Mouse (Mus musculus): Measurements from ENCODE around the gene Atoh8. TPM values are rescaled to one million over a fixed set of nuclear protein-coding genes. Genes with fewer than 3 reads are reported as not detected.

The Atoh8 gene
- polyA plus RNA-seq, 1 experiment = 3.7 TPM

GRCm38 (mm10) chr6:72225686-72226085 is 9.7 kb downstream of the Atoh8 start:
- no peak for TF ChIP-seq CTCF (IDR thresholded peaks at IDR 0.05; ENCODE audit: borderline replicate concordance, extremely low read depth, insufficient read depth, insufficient read length)
- TF ChIP-seq POLR2A (IDR thresholded peaks at IDR 0.05; ENCODE audit: borderline replicate concordance, extremely low read depth, insufficient read depth, insufficient read length, poor library complexity, severe bottlenecking) = no peak
- no peak for DNase-seq (ENCODE audit: low read depth)

GRCm38 (mm10) chr6:72223892-72224291 is 11.5 kb downstream of the Atoh8 start:
- no peak for DNase-seq (ENCODE audit: low read depth)
- no peak for TF ChIP-seq CTCF (IDR thresholded peaks at IDR 0.05; ENCODE audit: borderline replicate concordance, extremely low read depth, insufficient read depth, insufficient read length)
- TF ChIP-seq POLR2A (IDR thresholded peaks at IDR 0.05; ENCODE audit: borderline replicate concordance, extremely low read depth, insufficient read depth, insufficient read length, poor library complexity, severe bottlenecking) = no peak

- no peak for DNase-seq (ENCODE audit: low read depth)
- TF ChIP-seq POLR2A (IDR thresholded peaks at IDR 0.05; ENCODE audit: borderline replicate concordance, extremely low read depth, insufficient read depth, insufficient read length, poor library complexity, severe bottlenecking) (no peak), CTCF (IDR thresholded peaks at IDR 0.05; ENCODE audit: borderline replicate concordance, extremely low read depth, insufficient read depth, insufficient read length) (no peak)
Observed at GRCm38 (mm10) chr6:72222876-72223275, 12.5 kb downstream of the Atoh8 start.

GRCm38 (mm10) chr6:72222271-72222724 is 13.1 kb downstream of the Atoh8 start:
- TF ChIP-seq CTCF (IDR thresholded peaks at IDR 0.05; ENCODE audit: borderline replicate concordance, extremely low read depth, insufficient read depth, insufficient read length) = no peak
- no peak for TF ChIP-seq POLR2A (IDR thresholded peaks at IDR 0.05; ENCODE audit: borderline replicate concordance, extremely low read depth, insufficient read depth, insufficient read length, poor library complexity, severe bottlenecking)
- peak; percentile 88 for DNase-seq (ENCODE audit: low read depth)

GRCm38 (mm10) chr6:72221271-72221670 is 14.1 kb downstream of the Atoh8 start:
- TF ChIP-seq POLR2A (IDR thresholded peaks at IDR 0.05; ENCODE audit: borderline replicate concordance, extremely low read depth, insufficient read depth, insufficient read length, poor library complexity, severe bottlenecking) (no peak), CTCF (IDR thresholded peaks at IDR 0.05; ENCODE audit: borderline replicate concordance, extremely low read depth, insufficient read depth, insufficient read length) (peak; percentile 43; the same call in 1 of the 2 replicates)
- no peak for DNase-seq (ENCODE audit: low read depth)

GRCm38 (mm10) chr6:72219549-72219948 is 15.8 kb downstream of the Atoh8 start:
- DNase-seq (ENCODE audit: low read depth) = no peak
- TF ChIP-seq POLR2A (IDR thresholded peaks at IDR 0.05; ENCODE audit: borderline replicate concordance, extremely low read depth, insufficient read depth, insufficient read length, poor library complexity, severe bottlenecking) (no peak), CTCF (IDR thresholded peaks at IDR 0.05; ENCODE audit: borderline replicate concordance, extremely low read depth, insufficient read depth, insufficient read length) (no peak)

- DNase-seq (ENCODE audit: low read depth) = no peak
- no peak for TF ChIP-seq POLR2A (IDR thresholded peaks at IDR 0.05; ENCODE audit: borderline replicate concordance, extremely low read depth, insufficient read depth, insufficient read length, poor library complexity, severe bottlenecking)
- TF ChIP-seq CTCF (IDR thresholded peaks at IDR 0.05; ENCODE audit: borderline replicate concordance, extremely low read depth, insufficient read depth, insufficient read length) = no peak
Observed at GRCm38 (mm10) chr6:72218281-72218680, 17.1 kb downstream of the Atoh8 start.

- DNase-seq (ENCODE audit: low read depth) = peak; percentile 77
- no peak for TF ChIP-seq CTCF (IDR thresholded peaks at IDR 0.05; ENCODE audit: borderline replicate concordance, extremely low read depth, insufficient read depth, insufficient read length)
- TF ChIP-seq POLR2A (IDR thresholded peaks at IDR 0.05; ENCODE audit: borderline replicate concordance, extremely low read depth, insufficient read depth, insufficient read length, poor library complexity, severe bottlenecking) = no peak
Observed at GRCm38 (mm10) chr6:72217415-72217784, 18.0 kb downstream of the Atoh8 start.

GRCm38 (mm10) chr6:72216681-72217414 is 18.5 kb downstream of the Atoh8 start:
- TF ChIP-seq CTCF (IDR thresholded peaks at IDR 0.05; ENCODE audit: borderline replicate concordance, extremely low read depth, insufficient read depth, insufficient read length) = no peak
- TF ChIP-seq POLR2A (IDR thresholded peaks at IDR 0.05; ENCODE audit: borderline replicate concordance, extremely low read depth, insufficient read depth, insufficient read length, poor library complexity, severe bottlenecking) = no peak
- peak; percentile 99 for DNase-seq (ENCODE audit: low read depth)

GRCm38 (mm10) chr6:72215582-72215981 is 19.8 kb downstream of the Atoh8 start:
- peak; percentile 47 for DNase-seq (ENCODE audit: low read depth)
- TF ChIP-seq CTCF (IDR thresholded peaks at IDR 0.05; ENCODE audit: borderline replicate concordance, extremely low read depth, insufficient read depth, insufficient read length) = no peak
- no peak for TF ChIP-seq POLR2A (IDR thresholded peaks at IDR 0.05; ENCODE audit: borderline replicate concordance, extremely low read depth, insufficient read depth, insufficient read length, poor library complexity, severe bottlenecking)

- TF ChIP-seq POLR2A (IDR thresholded peaks at IDR 0.05; ENCODE audit: borderline replicate concordance, extremely low read depth, insufficient read depth, insufficient read length, poor library complexity, severe bottlenecking) = no peak
- TF ChIP-seq CTCF (IDR thresholded peaks at IDR 0.05; ENCODE audit: borderline replicate concordance, extremely low read depth, insufficient read depth, insufficient read length) = no peak
- DNase-seq (ENCODE audit: low read depth) = no peak
Observed at GRCm38 (mm10) chr6:72211360-72211759, 24.0 kb downstream of the Atoh8 start.

GRCm38 (mm10) chr6:72210823-72211222 is 24.6 kb downstream of the Atoh8 start:
- TF ChIP-seq POLR2A (IDR thresholded peaks at IDR 0.05; ENCODE audit: borderline replicate concordance, extremely low read depth, insufficient read depth, insufficient read length, poor library complexity, severe bottlenecking) (no peak), CTCF (IDR thresholded peaks at IDR 0.05; ENCODE audit: borderline replicate concordance, extremely low read depth, insufficient read depth, insufficient read length) (no peak)
- DNase-seq (ENCODE audit: low read depth) = no peak
